Mouse (Mus musculus) G1E (cell line): ENCODE data around the gene Man2a1.

ENCODE experiments used
- CTCF ChIP-seq: IDR thresholded peaks from 2 replicates; pipeline ENCODE4 v1.5.1; 2012; ENCODE audit warnings: low read depth, low read length, inconsistent platforms, mixed read lengths
- GATA1 ChIP-seq: IDR thresholded peaks from 2 replicates; pipeline ENCODE4 v1.6.1; 2012; ENCODE audit warnings: borderline replicate concordance, low read length, inconsistent platforms, mixed read lengths
- GATA2 ChIP-seq: IDR thresholded peaks from 2 replicates; pipeline ENCODE4 v1.6.1; 2012; ENCODE audit warnings: low read depth, low read length, inconsistent platforms, borderline replicate concordance
- POLR2AphosphoS5 ChIP-seq: IDR thresholded peaks from 2 replicates; pipeline ENCODE4 v1.6.1; 2012; ENCODE audit warnings: low read depth, low read length, inconsistent platforms; ENCODE audit not compliant: insufficient replicate concordance
- TAL1 ChIP-seq: conservative IDR thresholded peaks from 2 replicates; pipeline ENCODE4 v1.6.1; 2012; ENCODE audit warnings: low read depth, low read length, inconsistent platforms, mixed read lengths

DNA sequence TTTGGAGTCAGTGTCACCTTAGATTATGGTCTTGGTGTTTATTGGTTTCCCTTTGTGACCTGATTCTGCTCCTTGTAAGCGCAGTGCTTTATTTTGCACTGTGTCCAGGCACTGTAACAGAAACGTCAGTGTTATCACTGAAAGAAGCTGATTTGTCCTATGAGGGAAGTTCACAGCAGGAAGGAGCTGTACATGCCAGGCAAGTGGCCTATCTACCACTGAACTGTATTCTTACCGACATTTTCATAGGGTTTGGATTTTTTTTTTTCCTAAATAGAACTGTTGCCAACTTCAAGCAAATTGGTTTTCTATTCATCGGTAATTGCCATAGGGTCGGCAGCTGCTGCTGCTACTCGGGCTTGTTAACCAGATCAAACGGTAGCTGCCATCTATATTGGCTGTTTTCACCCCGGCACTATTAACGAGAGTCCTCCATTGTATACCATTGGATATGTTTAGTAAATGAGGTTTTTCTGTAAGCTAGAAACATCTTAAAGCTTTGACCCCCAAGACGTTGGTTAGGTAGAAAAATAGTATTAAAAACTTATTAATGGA lies 96.8 kb downstream of the Man2a1 start:
- TF ChIP-seq CTCF (no peak), TAL1 (no peak), GATA1 (no peak), POLR2AphosphoS5 (no peak), GATA2 (no peak)
